Mouse (Mus musculus) liver, postnatal 0 days (tissue): ENCODE measurements around the gene Ankle1. TPM values are rescaled to one million over a fixed set of nuclear protein-coding genes. Genes with fewer than 3 reads are reported as not detected.
A peak's percentile ranks its signal among the peaks of the same experiment; 100 is the strongest.

ENCODE experiments used
- ATAC-seq: fragments of 200-750 bp; cut with Nextera tagmentation; 2 replicates; pipeline ENCODE4 v1.8.0; 2017; ENCODE audit warnings: mild to moderate bottlenecking, moderate library complexity
- DNase-seq: peaks from one replicate; pipeline ENCODE4 v3.0.0-alpha.2; 2016
- H3K27ac ChIP-seq: fragments of 300-500 bp; sonication (generic); 2 replicates; pipeline ENCODE4 v1.5.1; 2014; ENCODE audit warnings: antibody characterized with exemption, moderate library complexity, mild to moderate bottlenecking, low read depth
- H3K27me3 ChIP-seq: fragments of 300-500 bp; sonication (generic); 2 replicates; pipeline ENCODE4 v1.6.1; 2014; ENCODE audit warnings: low read length, control low read depth, mixed read lengths; ENCODE audit not compliant: insufficient read depth
- H3K36me3 ChIP-seq: fragments of 300-500 bp; sonication (generic); replicated peaks from 2 replicates; pipeline ENCODE4 v1.6.1; 2014; ENCODE audit warnings: mild to moderate bottlenecking, control low read depth, low read length, moderate library complexity, mixed read lengths; ENCODE audit not compliant: insufficient read depth
- H3K4me1 ChIP-seq: fragments of 300-500 bp; sonication (generic); 2 replicates; pipeline ENCODE4 v1.6.1; 2014; ENCODE audit warnings: antibody characterized with exemption, mild to moderate bottlenecking, control low read depth; ENCODE audit not compliant: insufficient read depth
- H3K4me2 ChIP-seq: fragments of 300-500 bp; sonication (generic); 2 replicates; pipeline ENCODE4 v1.6.1; 2014; ENCODE audit warnings: low read depth, mild to moderate bottlenecking, low read length, moderate library complexity, mixed read lengths
- H3K4me3 ChIP-seq: fragments of 300-500 bp; sonication (generic); 2 replicates; pipeline ENCODE4 v1.5.1; 2014; ENCODE audit warnings: low read depth, low read length
- H3K9ac ChIP-seq: fragments of 300-500 bp; sonication (generic); replicated peaks from 2 replicates; pipeline ENCODE4 v1.6.1; 2014; ENCODE audit warnings: mild to moderate bottlenecking, moderate library complexity
- H3K9me3 ChIP-seq: fragments of 300-500 bp; sonication (generic); 2 replicates; pipeline ENCODE4 v1.6.1; 2016; ENCODE audit warnings: mild to moderate bottlenecking, control low read depth, low read length, mixed read lengths
- CTCF ChIP-seq: sonication (generic); IDR thresholded peaks from 2 replicates; pipeline ENCODE4 v1.5.1; 2016; ENCODE audit warnings: antibody characterized with exemption, low read depth
- EP300 ChIP-seq: IDR thresholded peaks from 2 replicates; pipeline ENCODE4 v1.6.1; 2016; ENCODE audit warnings: antibody characterized with exemption, low read depth, mild to moderate bottlenecking
- WGBS: fragments of 180-500 bp; shearing (Covaris S2); extraction: QIAGEN DNeasy Blood & Tissue Kit; methylation state at CpG from one replicate; pipeline ENCODE4 v1.1.7; 2014; ENCODE audit not compliant: insufficient replicate concordance; 5-methylcytosine and 5-hydroxymethylcytosine counted together
- polyA plus RNA-seq: library from polyadenylated mRNA; unstranded; fragments of >200 nt; fragmentation: Nextera tagmentation; extraction: Ambion mirVana; gene quantifications from 2 replicates; pipeline ENCODE4 v1.2.1, GENCODE M21; 2015

Gene Ankle1
- polyA plus RNA-seq, 1 experiment from 2014 or later = 11.4 TPM

- Histone ChIP-seq H3K36me3 (peaks cover 33% of the 10 kb centered on the region), H3K4me3 (no peak overlapping the region), H3K9ac (no peak overlapping the region), H3K27ac (no peak overlapping the region), H3K4me1 (peaks cover 20% of the 10 kb centered on the region), H3K4me2 (no peak overlapping the region), H3K27me3 (no peaks in the 10 kb centered on the region), H3K9me3 (no peaks in the 10 kb centered on the region)
- TF ChIP-seq CTCF (no peak), EP300 (no peak)
- 76% methylated on average over 8 of the region's 8 CpGs for WGBS
- no peak for DNase-seq
- ATAC-seq = no peak
These were observed 1.8 kb upstream of the Ankle1 start for GRCm38 (mm10) chr8:71404011-71404410.

DNA sequence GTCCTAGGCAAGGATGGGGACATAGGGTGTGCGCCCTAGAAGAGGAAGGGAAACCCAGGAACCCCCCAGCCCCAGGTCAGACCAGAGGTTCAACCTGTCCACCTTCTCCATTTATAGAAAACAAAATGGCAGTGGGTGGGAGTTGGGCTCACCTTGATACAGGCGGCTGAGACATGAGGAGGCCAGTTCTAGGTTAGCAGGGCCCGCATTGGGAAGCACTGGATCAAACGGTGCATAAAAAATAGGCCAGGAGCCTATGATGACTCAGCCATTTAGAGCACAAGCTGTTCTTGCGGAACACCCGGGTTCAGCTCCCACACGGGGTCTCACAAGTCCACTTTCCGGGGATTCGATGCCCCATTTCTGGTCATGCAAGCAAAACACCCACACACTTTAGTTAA is 859 bp upstream of the Ankle1 start:
- H3K9ac ChIP-seq = no peak overlapping the region
- H3K9me3 ChIP-seq = no peaks in the 10 kb centered on the region
- no peak overlapping the region for H3K27ac ChIP-seq
- TF ChIP-seq CTCF = no peak
- TF ChIP-seq EP300 = no peak
- peaks cover 20% of the 10 kb centered on the region for H3K4me1 ChIP-seq
- ATAC-seq (no peak), DNase-seq (no peak)
- no peaks in the 10 kb centered on the region for H3K27me3 ChIP-seq
- WGBS = 61% methylated on average over 9 of the region's 9 CpGs
- peaks cover 35% of the 10 kb centered on the region for H3K36me3 ChIP-seq
- peak overlapping the region; percentile 97 for H3K4me2 ChIP-seq
- no peak overlapping the region; the same call in 1 of the 2 replicates for H3K4me3 ChIP-seq

DNA sequence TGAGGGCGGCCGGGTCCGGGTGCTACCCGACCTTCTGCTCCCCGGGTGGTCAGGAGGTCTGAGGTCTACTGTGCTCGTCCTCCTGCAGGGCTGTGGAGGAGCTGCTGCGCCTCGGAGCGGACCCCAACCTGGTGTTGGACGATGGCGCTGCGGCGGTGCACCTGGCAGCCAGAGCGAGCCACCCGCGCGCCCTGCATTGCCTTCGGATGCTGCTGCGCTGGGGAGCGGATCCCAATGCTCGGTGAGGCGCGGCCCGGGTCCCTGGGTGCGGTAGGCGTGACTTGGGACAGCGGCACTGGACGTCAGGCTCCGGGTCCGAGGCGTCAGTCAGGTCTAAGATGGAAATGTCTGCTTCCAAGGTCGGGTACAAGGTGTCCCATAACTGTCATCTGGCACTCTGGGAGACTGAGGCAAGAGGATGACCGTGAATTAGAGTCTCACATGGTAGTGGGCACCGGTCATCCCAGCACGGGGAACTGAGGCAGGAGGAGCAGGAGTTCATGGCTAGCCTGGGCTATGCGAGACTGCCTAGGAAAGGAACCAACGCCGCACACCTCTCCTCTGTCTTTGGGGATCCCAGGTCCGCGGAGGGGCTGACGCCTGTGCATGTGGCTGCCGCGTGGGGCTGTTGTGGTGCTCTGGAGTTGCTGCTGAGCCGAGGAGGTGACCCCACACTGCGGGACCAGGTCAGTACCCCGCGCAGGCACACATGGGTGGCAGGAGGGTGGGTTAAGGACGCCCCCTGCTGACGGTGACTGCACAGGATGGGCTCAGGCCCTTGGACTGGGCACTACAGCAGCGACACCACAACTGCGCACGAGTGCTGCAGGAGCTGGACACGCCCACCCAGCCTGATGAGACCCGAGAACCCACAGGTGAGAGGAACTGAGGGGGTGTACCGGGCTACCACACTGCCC is 547 bp downstream of the Ankle1 start:
- TF ChIP-seq CTCF (peak; percentile 93), EP300 (no peak)
- Histone ChIP-seq H3K27me3 (no peaks in the 10 kb centered on the region), H3K27ac (peak overlapping the region; percentile 70), H3K4me2 (peak overlapping the region; percentile 97), H3K4me3 (peak overlapping the region; percentile 92), H3K9me3 (no peaks in the 10 kb centered on the region), H3K9ac (peak overlapping the region; percentile 84), H3K4me1 (peaks cover 20% of the 10 kb centered on the region), H3K36me3 (peaks cover 31% of the 10 kb centered on the region)
- under 1% methylated on average over 55 of the region's 55 CpGs for WGBS
- ATAC-seq (peak; percentile 67), DNase-seq (peak; percentile 89)

- WGBS = 94% methylated on average over 14 of the region's 14 CpGs
- peak overlapping the region; percentile 97 for H3K4me2 ChIP-seq
- no peak for TF ChIP-seq CTCF
- TF ChIP-seq EP300 = no peak
- no peak overlapping the region for H3K9ac ChIP-seq
- DNase-seq = no peak
- ATAC-seq = no peak
- H3K36me3 ChIP-seq = peaks cover 31% of the 10 kb centered on the region
- H3K27me3 ChIP-seq = no peaks in the 10 kb centered on the region
- no peaks in the 10 kb centered on the region for H3K9me3 ChIP-seq
- H3K4me3 ChIP-seq = no peak overlapping the region
- peaks cover 23% of the 10 kb centered on the region for H3K4me1 ChIP-seq
- H3K27ac ChIP-seq = no peak overlapping the region
These were observed 1.6 kb downstream of the Ankle1 start for GRCm38 (mm10) chr8:71407441-71407840.

DNA sequence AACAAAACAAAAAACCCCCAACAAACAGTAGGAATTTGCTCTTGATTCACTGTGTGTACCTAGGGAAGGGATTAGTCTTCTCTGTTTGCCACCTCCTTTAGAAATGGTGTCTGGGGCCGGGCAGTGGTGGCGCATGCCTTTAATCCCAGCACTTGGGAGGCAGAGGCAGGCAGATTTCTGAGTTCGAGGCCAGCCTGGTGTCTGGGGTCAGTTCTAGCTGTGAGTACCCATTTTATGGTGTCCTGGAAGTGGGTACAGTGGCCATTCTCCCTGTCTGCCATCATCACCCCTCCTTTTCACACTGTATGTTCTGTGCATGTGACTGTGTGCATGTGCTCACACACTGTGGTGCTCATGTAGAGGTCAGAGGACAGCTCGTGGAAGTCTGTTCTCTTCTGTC is 2.4 kb downstream of the Ankle1 start:
- Histone ChIP-seq H3K9me3 (no peaks in the 10 kb centered on the region), H3K36me3 (peaks cover 30% of the 10 kb centered on the region), H3K9ac (no peak overlapping the region), H3K27ac (no peak overlapping the region), H3K27me3 (no peaks in the 10 kb centered on the region), H3K4me1 (peaks cover 23% of the 10 kb centered on the region), H3K4me3 (no peak overlapping the region), H3K4me2 (no peak overlapping the region)
- no peak for ATAC-seq
- no peak for DNase-seq
- WGBS = 89% methylated on average over 4 of the region's 4 CpGs
- no peak for TF ChIP-seq CTCF
- no peak for TF ChIP-seq EP300

- no peak for ATAC-seq
- no peak overlapping the region for H3K4me3 ChIP-seq
- H3K27ac ChIP-seq = no peak overlapping the region
- peaks cover 6% of the 10 kb centered on the region for H3K4me1 ChIP-seq
- H3K27me3 ChIP-seq = no peaks in the 10 kb centered on the region
- no peaks in the 10 kb centered on the region for H3K9me3 ChIP-seq
- 43% methylated on average over 11 of the region's 11 CpGs for WGBS
- peaks cover 29% of the 10 kb centered on the region for H3K36me3 ChIP-seq
- no peak for DNase-seq
- no peak overlapping the region for H3K4me2 ChIP-seq
- TF ChIP-seq EP300 (no peak), CTCF (no peak)
- no peak overlapping the region for H3K9ac ChIP-seq
These were observed 5.9 kb downstream of the Ankle1 start for GRCm38 (mm10) chr8:71411535-71412273.
